Mouse (Mus musculus) E14TG2a.4 (cell line): ENCODE results near the gene Knop1.

ENCODE experiments used
- CTCF ChIP-seq: conservative IDR thresholded peaks from 2 replicates; pipeline ENCODE4 v1.5.1; 2014; ENCODE audit warnings: low read length
- NANOG ChIP-seq: IDR thresholded peaks from 2 replicates; pipeline ENCODE4 v1.6.1; 2014; ENCODE audit warnings: borderline replicate concordance, low read length, mixed read lengths
- POU5F1 ChIP-seq: IDR thresholded peaks from 2 replicates; pipeline ENCODE4 v1.6.1; 2014; ENCODE audit warnings: low read length, borderline replicate concordance

DNA sequence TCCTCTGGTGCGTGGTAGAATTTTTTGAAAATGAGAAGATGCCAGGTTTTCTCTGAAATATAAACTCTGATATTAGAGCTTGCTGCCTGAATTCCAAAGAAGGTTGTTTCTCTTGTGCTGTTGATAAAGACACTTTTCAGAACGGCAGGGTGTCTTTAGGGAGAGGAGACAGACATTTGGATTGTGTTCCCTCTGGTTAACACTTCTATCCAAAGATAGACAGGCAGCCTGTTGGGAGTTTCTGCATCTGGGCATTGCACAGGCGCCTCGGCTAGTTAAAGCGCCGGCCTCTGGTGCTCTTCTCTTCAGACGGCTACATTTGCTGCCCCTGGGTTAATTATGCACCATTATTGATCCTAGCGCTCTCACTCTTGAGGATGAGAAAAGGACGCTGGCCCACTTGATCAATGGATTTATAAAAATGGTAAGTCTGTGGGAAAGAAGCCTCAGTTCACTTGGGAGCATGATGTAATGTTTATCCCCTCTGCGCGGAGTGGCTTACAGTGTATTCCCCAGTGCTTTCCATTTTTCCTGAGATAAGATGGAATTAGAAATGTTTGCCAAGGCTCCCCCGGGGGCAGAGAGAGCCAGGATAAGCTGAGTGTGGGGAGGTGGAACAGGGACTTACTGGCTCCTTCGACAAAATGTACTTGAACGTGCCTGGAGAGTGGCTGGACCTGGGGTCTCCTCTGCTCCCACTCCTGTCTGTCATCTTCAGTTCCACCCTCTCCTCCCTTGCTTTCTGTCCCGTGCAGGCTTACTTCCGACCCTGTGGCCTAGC is 49.2 kb downstream of the Knop1 start:
- TF ChIP-seq CTCF = no peak
- TF ChIP-seq POU5F1 = no peak
- no peak for TF ChIP-seq NANOG
